Mouse (Mus musculus) hindbrain, postnatal 0 days (tissue): ENCODE results near the gene Aox1. TPM values are rescaled to one million over a fixed set of nuclear protein-coding genes. Genes with fewer than 3 reads are reported as not detected.
"Not testable (repeated sequence)": the region's sequence is repeated elsewhere in the genome, so short reads cannot be mapped to it uniquely, and the experiment has no call there.

Experiments
- ATAC-seq: fragments of 200-750 bp; cut with Nextera tagmentation; 2 replicates; pipeline ENCODE4 v1.8.0; 2017; ENCODE audit warnings: mild to moderate bottlenecking, moderate TSS enrichment, moderate library complexity
- DNase-seq: peaks from one replicate; pipeline ENCODE4 v3.0.0-alpha.2; 2015; ENCODE audit warnings: low spot score
- H3K27ac ChIP-seq: fragments of 300-500 bp; sonication (generic); 2 replicates; pipeline ENCODE4 v1.5.1; 2014; ENCODE audit warnings: mild to moderate bottlenecking
- H3K27me3 ChIP-seq: fragments of 300-500 bp; sonication (generic); 2 replicates; pipeline ENCODE4 v1.6.1; 2014; ENCODE audit warnings: low read length, mixed read lengths; ENCODE audit not compliant: insufficient read depth
- H3K36me3 ChIP-seq: fragments of 300-500 bp; sonication (generic); 2 replicates; pipeline ENCODE4 v1.6.1; 2014; ENCODE audit warnings: low read length, mixed read lengths; ENCODE audit not compliant: insufficient read depth
- H3K4me1 ChIP-seq: fragments of 300-500 bp; sonication (generic); 2 replicates; pipeline ENCODE4 v1.6.1; 2014; ENCODE audit warnings: antibody characterized with exemption, low read length, mixed read lengths; ENCODE audit not compliant: insufficient read depth
- H3K4me2 ChIP-seq: fragments of 300-500 bp; sonication (generic); 2 replicates; pipeline ENCODE4 v1.6.1; 2014; ENCODE audit warnings: low read depth, mild to moderate bottlenecking, low read length, moderate library complexity, mixed read lengths
- H3K4me3 ChIP-seq: fragments of 300-500 bp; sonication (generic); 2 replicates; pipeline ENCODE4 v1.5.1; 2014; ENCODE audit warnings: low read length
- H3K9ac ChIP-seq: fragments of 300-500 bp; sonication (generic); replicated peaks from 2 replicates; pipeline ENCODE4 v1.6.1; 2014; ENCODE audit warnings: mild to moderate bottlenecking, low read length, moderate library complexity, mixed read lengths
- H3K9me3 ChIP-seq: fragments of 300-500 bp; sonication (generic); 2 replicates; pipeline ENCODE4 v1.6.1; 2016; ENCODE audit warnings: low read length, mixed read lengths
- CTCF ChIP-seq: IDR thresholded peaks from 2 replicates; pipeline ENCODE4 v1.5.1; 2016; ENCODE audit warnings: antibody characterized with exemption, control low read depth, low read depth
- WGBS: fragments of 180-500 bp; shearing (Covaris S2); extraction: QIAGEN DNeasy Blood & Tissue Kit; methylation state at CpG from one replicate; pipeline ENCODE4 v1.1.7; 2014; 5-methylcytosine and 5-hydroxymethylcytosine counted together
- polyA plus RNA-seq: library from polyadenylated mRNA; unstranded; fragments of >200 nt; fragmentation: Nextera tagmentation; extraction: Ambion mirVana; gene quantifications from 2 replicates; pipeline ENCODE4 v1.2.1, GENCODE M21; 2015
- total RNA-seq: library from RNA; depleted of rRNA; stranded (reverse); fragments of >200 nt; gene quantifications from 2 replicates; pipeline ENCODE4 v1.2.3, GENCODE M21; 2014; rRNA removed

The Aox1 gene
- total RNA-seq (0.65 and 0.89 TPM in 2 replicates), polyA plus RNA-seq (0.41 and 0.52 TPM in 2 replicates)

- WGBS: 14% methylated on average over 12 of the region's 12 CpGs
- TF ChIP-seq CTCF: no peak
- no peaks in the 10 kb centered on the region for H3K36me3 ChIP-seq
- peak within 1 kb of the TSS; percentile 47 for H3K4me2 ChIP-seq
- no peaks in the 10 kb centered on the region for H3K4me1 ChIP-seq
- no peak within 1 kb of the TSS for H3K9ac ChIP-seq
- ATAC-seq (peak; percentile 84), DNase-seq (peak; percentile 75)
- no peaks in the 10 kb centered on the region for H3K9me3 ChIP-seq
- H3K27ac ChIP-seq: peak within 1 kb of the TSS; percentile 62; the same call in 1 of the 2 replicates
- no peaks in the 10 kb centered on the region for H3K27me3 ChIP-seq
- H3K4me3 ChIP-seq: 0 out of 2 replicates have a peak within 1 kb of the TSS, but pooled peaks have one; percentile 8
Observed at GRCm38 (mm10) chr1:58029636-58030117, at the start of gene Aox1. Aox1 (plus strand) TSS chr1:58029931.

GRCm38 (mm10) chr1:57989052-57989600 is 40.6 kb upstream of the Aox1 start:
- Histone ChIP-seq H3K9me3 (no peaks in the 10 kb centered on the region), H3K4me3 (no peak overlapping the region), H3K9ac (no peak overlapping the region), H3K27ac (no peak overlapping the region), H3K27me3 (no peaks in the 10 kb centered on the region), H3K4me1 (no peaks in the 10 kb centered on the region), H3K36me3 (no peaks in the 10 kb centered on the region), H3K4me2 (no peak overlapping the region)
- no peak for TF ChIP-seq CTCF
- ATAC-seq (0 out of 2 replicates have a peak, but pooled peaks have one; percentile 40), DNase-seq (no peak)
- WGBS: 59% methylated on average over 6 of the region's 6 CpGs

- H3K27ac ChIP-seq: no peak overlapping the region
- 74% methylated on average over 2 of the region's 2 CpGs for WGBS
- no peaks in the 10 kb centered on the region for H3K4me1 ChIP-seq
- H3K4me3 ChIP-seq: no peak overlapping the region
- no peaks in the 10 kb centered on the region for H3K27me3 ChIP-seq
- no peaks in the 10 kb centered on the region for H3K36me3 ChIP-seq
- ATAC-seq (no peak), DNase-seq (no peak)
- H3K9ac ChIP-seq: no peak overlapping the region
- TF ChIP-seq CTCF: no peak
- H3K4me2 ChIP-seq: no peak overlapping the region
- no peaks in the 10 kb centered on the region for H3K9me3 ChIP-seq
Observed at GRCm38 (mm10) chr1:57991277-57991676, 38.5 kb upstream of the Aox1 start.

- H3K9me3 ChIP-seq: no peaks in the 10 kb centered on the region
- peak within 1 kb of the TSS; percentile 54 for H3K9ac ChIP-seq
- H3K27me3 ChIP-seq: no peaks in the 10 kb centered on the region
- no peak for TF ChIP-seq CTCF
- H3K27ac ChIP-seq: peak within 1 kb of the TSS; percentile 93
- ATAC-seq (peak; percentile 100), DNase-seq (peak; percentile 99)
- 7% methylated on average over 30 of the region's 30 CpGs for WGBS
- no peaks in the 10 kb centered on the region for H3K36me3 ChIP-seq
- peak within 1 kb of the TSS; percentile 83 for H3K4me3 ChIP-seq
- H3K4me2 ChIP-seq: peak within 1 kb of the TSS; percentile 92
- no peaks in the 10 kb centered on the region for H3K4me1 ChIP-seq
Observed at GRCm38 (mm10) chr1:57995432-57996132, 34.1 kb upstream of the Aox1 start, which contains the start of gene Sgo2a. Sgo2a (plus strand) TSS chr1:57995971.

GRCm38 (mm10) chr1:57996133-57996615 is 33.6 kb upstream of the Aox1 start:
- DNase-seq (no peak), ATAC-seq (no peak)
- Histone ChIP-seq H3K4me2 (peak overlapping the region; percentile 92), H3K4me3 (peak overlapping the region; percentile 83), H3K9me3 (no peaks in the 10 kb centered on the region), H3K36me3 (no peaks in the 10 kb centered on the region), H3K27me3 (no peaks in the 10 kb centered on the region), H3K9ac (peak overlapping the region; percentile 50), H3K27ac (peak overlapping the region; percentile 93; the same call in 1 of the 2 replicates), H3K4me1 (no peaks in the 10 kb centered on the region)
- no peak for TF ChIP-seq CTCF
- WGBS: under 1% methylated on average over 29 of the region's 29 CpGs

GRCm38 (mm10) chr1:57998146-57998545 is 31.6 kb upstream of the Aox1 start:
- no peaks in the 10 kb centered on the region for H3K27me3 ChIP-seq
- ATAC-seq: no peak

GRCm38 (mm10) chr1:58006388-58006787 is 23.3 kb upstream of the Aox1 start:
- H3K4me2 ChIP-seq, H3K9ac ChIP-seq, DNase-seq, H3K36me3 ChIP-seq, H3K27me3 ChIP-seq, H3K4me3 ChIP-seq, ATAC-seq, H3K27ac ChIP-seq, H3K4me1 ChIP-seq, H3K9me3 ChIP-seq: not testable (repeated sequence)
- 94% methylated on average over 6 of the region's 7 CpGs for WGBS

More at GRCm38 (mm10) chr1:57998146-57998545, 31.6 kb upstream of the Aox1 start:
- no peak for TF ChIP-seq CTCF
- Histone ChIP-seq H3K4me2 (no peak overlapping the region), H3K4me1 (no peaks in the 10 kb centered on the region), H3K27ac (no peak overlapping the region), H3K9me3 (no peaks in the 10 kb centered on the region), H3K36me3 (no peaks in the 10 kb centered on the region), H3K4me3 (no peak overlapping the region), H3K9ac (no peak overlapping the region)
- WGBS: 87% methylated on average over 3 of the region's 3 CpGs
- DNase-seq: no peak
